Mouse (Mus musculus): ENCODE measurements at regions not wholly inside any gene's neighbourhood (a gene's known extent, or its start where the extent isn't known, plus 50 kb on each side); places are given as distances from the start of the nearest gene placed in this dataset.
A peak's percentile ranks its signal among the peaks of the same experiment; 100 is the strongest.

GRCm38 (mm10) chr14:76632763-76633162 lies 76.1 kb upstream of the Serp2 start:
- ATAC-seq (ENCODE audit: low TSS enrichment) = peak; percentile 91

- no peak for ATAC-seq (ENCODE audit: low TSS enrichment)
These were observed 75.1 kb upstream of the Serp2 start for GRCm38 (mm10) chr14:76631740-76632139.

GRCm38 (mm10) chr14:76631181-76631580 lies 74.5 kb upstream of the Serp2 start:
- no peak for ATAC-seq (ENCODE audit: low TSS enrichment)

GRCm38 (mm10) chr14:76629913-76630478 lies 73.3 kb upstream of the Serp2 start:
- no peak for ATAC-seq (ENCODE audit: low TSS enrichment)

- peak; percentile 35 for ATAC-seq (ENCODE audit: low TSS enrichment)
These were observed 71.6 kb upstream of the Serp2 start for GRCm38 (mm10) chr14:76628182-76628892.

GRCm38 (mm10) chr14:76625589-76626368 lies 69.1 kb upstream of the Serp2 start:
- peak; percentile 79 for ATAC-seq (ENCODE audit: low TSS enrichment)

GRCm38 (mm10) chr14:76624626-76625378 lies 68.1 kb upstream of the Serp2 start:
- no peak for ATAC-seq (ENCODE audit: low TSS enrichment)

- ATAC-seq (ENCODE audit: low TSS enrichment) = no peak
These were observed 66.8 kb upstream of the Serp2 start for GRCm38 (mm10) chr14:76623371-76623988.

- no peak for ATAC-seq (ENCODE audit: low TSS enrichment)
These were observed 66.1 kb upstream of the Serp2 start for GRCm38 (mm10) chr14:76622634-76623291.

- no peak for ATAC-seq (ENCODE audit: low TSS enrichment)
These were observed 62.3 kb upstream of the Serp2 start for GRCm38 (mm10) chr14:76619038-76619409.

- no peak for ATAC-seq (ENCODE audit: low TSS enrichment)
These were observed 61.8 kb upstream of the Serp2 start for GRCm38 (mm10) chr14:76618331-76619037.

GRCm38 (mm10) chr14:76617889-76618288 lies 61.2 kb upstream of the Serp2 start:
- no peak for ATAC-seq (ENCODE audit: low TSS enrichment)

GRCm38 (mm10) chr14:76617447-76617846 lies 60.8 kb upstream of the Serp2 start:
- ATAC-seq (ENCODE audit: low TSS enrichment) = no peak

GRCm38 (mm10) chr14:76616367-76616683 lies 59.6 kb upstream of the Serp2 start:
- no peak for ATAC-seq (ENCODE audit: low TSS enrichment)

- ATAC-seq (ENCODE audit: low TSS enrichment) = no peak
These were observed 59.1 kb upstream of the Serp2 start for GRCm38 (mm10) chr14:76615603-76616366.

- no peak for ATAC-seq (ENCODE audit: low TSS enrichment)
These were observed 58.5 kb upstream of the Serp2 start for GRCm38 (mm10) chr14:76615182-76615581.

- no peak for ATAC-seq (ENCODE audit: low TSS enrichment)
These were observed 58.0 kb upstream of the Serp2 start for GRCm38 (mm10) chr14:76614682-76615081.

- no peak for ATAC-seq (ENCODE audit: low TSS enrichment)
These were observed 56.9 kb upstream of the Serp2 start for GRCm38 (mm10) chr14:76613604-76614003.

- ATAC-seq (ENCODE audit: low TSS enrichment) = peak; percentile 77
These were observed 54.0 kb upstream of the Serp2 start for GRCm38 (mm10) chr14:76610429-76611378.
